Mouse (Mus musculus) limb, embryonic 11.5 days (tissue): ENCODE measurements around the gene Hoxc13. TPM values are rescaled to one million over a fixed set of nuclear protein-coding genes. Genes with fewer than 3 reads are reported as not detected.

Experiments used
- ATAC-seq: fragments of 200-750 bp; cut with Nextera tagmentation; 2 replicates; pipeline ENCODE4 v1.8.0; 2017; ENCODE audit warnings: low read depth; ENCODE audit not compliant: insufficient number of reproducible peaks, low FRiP score, low TSS enrichment
- DNase-seq: peaks from one replicate; pipeline ENCODE4 v3.0.0-alpha.2; 2015; ENCODE audit warnings: low spot score
- H3K27ac ChIP-seq: fragments of 300-500 bp; sonication (generic); replicated peaks from 2 replicates; pipeline ENCODE4 v1.5.1; 2014; ENCODE audit warnings: low read depth, mild to moderate bottlenecking, low read length
- H3K27me3 ChIP-seq: fragments of 300-500 bp; sonication (generic); 2 replicates; pipeline ENCODE4 v1.6.1; 2014; ENCODE audit warnings: mild to moderate bottlenecking, low read length, mixed read lengths; ENCODE audit not compliant: control insufficient read depth, insufficient read depth
- H3K36me3 ChIP-seq: fragments of 300-500 bp; sonication (generic); 2 replicates; pipeline ENCODE4 v1.6.1; 2014; ENCODE audit warnings: mild to moderate bottlenecking, low read length, moderate library complexity, mixed read lengths; ENCODE audit not compliant: control insufficient read depth, insufficient read depth
- H3K4me1 ChIP-seq: fragments of 300-500 bp; sonication (generic); 2 replicates; pipeline ENCODE4 v1.6.1; 2014; ENCODE audit warnings: low read length, mixed read lengths; ENCODE audit not compliant: control insufficient read depth, insufficient read depth
- H3K4me2 ChIP-seq: fragments of 300-500 bp; sonication (generic); 2 replicates; pipeline ENCODE4 v1.6.1; 2014; ENCODE audit warnings: low read depth, mild to moderate bottlenecking, moderate library complexity; ENCODE audit not compliant: severe bottlenecking
- H3K4me3 ChIP-seq: fragments of 300-500 bp; sonication (generic); 2 replicates; pipeline ENCODE4 v1.5.1; 2014; ENCODE audit warnings: low read depth, low read length
- H3K9ac ChIP-seq: fragments of 300-500 bp; sonication (generic); 2 replicates; pipeline ENCODE4 v1.6.1; 2014; ENCODE audit warnings: mild to moderate bottlenecking, low read length
- H3K9me3 ChIP-seq: fragments of 300-500 bp; sonication (generic); 2 replicates; pipeline ENCODE4 v1.6.1; 2016; ENCODE audit warnings: low read length; ENCODE audit not compliant: control insufficient read depth
- WGBS: fragments of 180-500 bp; shearing (Covaris S2); extraction: QIAGEN DNeasy Blood & Tissue Kit; methylation state at CpG from one replicate; pipeline ENCODE4 v1.1.7; 2014; 5-methylcytosine and 5-hydroxymethylcytosine counted together
- polyA plus RNA-seq: library from polyadenylated mRNA; unstranded; fragments of >200 nt; fragmentation: Nextera tagmentation; extraction: Ambion mirVana; gene quantifications from 2 replicates; pipeline ENCODE4 v1.2.1, GENCODE M21; 2014

Gene Hoxc13
- polyA plus RNA-seq, 1 experiment from 2014 or later: 2.4 TPM

GRCm38 (mm10) chr15:102931706-102932358, 10.9 kb downstream of the Hoxc13 start:
- ATAC-seq: no peak; the same call in 1 of the 2 replicates
- H3K9ac ChIP-seq: no peak overlapping the region
- H3K27me3 ChIP-seq: peaks cover 100% of the 10 kb centered on the region
- H3K4me1 ChIP-seq: no peaks in the 10 kb centered on the region
- 1% methylated on average over 23 of the region's 23 CpGs for WGBS
- H3K4me2 ChIP-seq: no peak overlapping the region
- no peaks in the 10 kb centered on the region for H3K36me3 ChIP-seq
- no peak overlapping the region for H3K27ac ChIP-seq
- no peaks in the 10 kb centered on the region for H3K9me3 ChIP-seq
- H3K4me3 ChIP-seq: no peak overlapping the region
- DNase-seq: peak; percentile 68

DNA sequence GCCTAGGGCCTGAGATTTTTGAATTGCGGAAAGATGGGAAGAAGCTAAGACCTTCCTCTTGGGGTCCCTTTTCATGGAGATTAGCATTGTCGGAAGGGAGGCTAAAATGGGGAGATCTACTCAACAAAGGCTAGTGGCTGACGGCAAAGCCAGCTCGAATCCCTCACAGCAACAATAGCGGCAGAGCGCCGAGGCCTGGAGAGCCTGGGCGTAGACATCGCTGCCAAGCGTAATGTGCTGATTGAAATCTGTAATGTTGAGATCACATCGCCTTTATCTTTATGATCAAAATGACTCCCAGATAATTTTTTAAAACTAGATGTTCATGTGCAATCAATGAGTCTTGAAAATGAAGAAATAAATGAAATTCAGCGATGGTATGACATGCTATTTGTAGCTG, 13.5 kb downstream of the Hoxc13 start:
- DNase-seq: peak; percentile 59
- no peak overlapping the region for H3K9ac ChIP-seq

GRCm38 (mm10) chr15:102934897-102935296, 14.0 kb downstream of the Hoxc13 start:
- ATAC-seq (no peak), DNase-seq (peak; percentile 75)
- no peak overlapping the region for H3K4me3 ChIP-seq
- H3K9ac ChIP-seq: no peak overlapping the region
- no peak overlapping the region for H3K4me2 ChIP-seq
- no peak overlapping the region for H3K27ac ChIP-seq
- H3K36me3 ChIP-seq: no peaks in the 10 kb centered on the region
- no peaks in the 10 kb centered on the region for H3K9me3 ChIP-seq
- H3K27me3 ChIP-seq: peaks cover 100% of the 10 kb centered on the region
- peaks cover 8% of the 10 kb centered on the region; the same call in 1 of the 2 replicates for H3K4me1 ChIP-seq
- WGBS: 0% methylated on average over 27 of the region's 27 CpGs

More for the DNA sequence above, 13.5 kb downstream of the Hoxc13 start:
- Histone ChIP-seq H3K4me2 (no peak overlapping the region), H3K27ac (no peak overlapping the region), H3K4me3 (no peak overlapping the region), H3K36me3 (no peaks in the 10 kb centered on the region), H3K4me1 (peaks cover 4% of the 10 kb centered on the region; the same call in 1 of the 2 replicates), H3K9me3 (no peaks in the 10 kb centered on the region), H3K27me3 (peaks cover 100% of the 10 kb centered on the region)
- 2% methylated on average over 12 of the region's 12 CpGs for WGBS
- ATAC-seq: no peak

DNA sequence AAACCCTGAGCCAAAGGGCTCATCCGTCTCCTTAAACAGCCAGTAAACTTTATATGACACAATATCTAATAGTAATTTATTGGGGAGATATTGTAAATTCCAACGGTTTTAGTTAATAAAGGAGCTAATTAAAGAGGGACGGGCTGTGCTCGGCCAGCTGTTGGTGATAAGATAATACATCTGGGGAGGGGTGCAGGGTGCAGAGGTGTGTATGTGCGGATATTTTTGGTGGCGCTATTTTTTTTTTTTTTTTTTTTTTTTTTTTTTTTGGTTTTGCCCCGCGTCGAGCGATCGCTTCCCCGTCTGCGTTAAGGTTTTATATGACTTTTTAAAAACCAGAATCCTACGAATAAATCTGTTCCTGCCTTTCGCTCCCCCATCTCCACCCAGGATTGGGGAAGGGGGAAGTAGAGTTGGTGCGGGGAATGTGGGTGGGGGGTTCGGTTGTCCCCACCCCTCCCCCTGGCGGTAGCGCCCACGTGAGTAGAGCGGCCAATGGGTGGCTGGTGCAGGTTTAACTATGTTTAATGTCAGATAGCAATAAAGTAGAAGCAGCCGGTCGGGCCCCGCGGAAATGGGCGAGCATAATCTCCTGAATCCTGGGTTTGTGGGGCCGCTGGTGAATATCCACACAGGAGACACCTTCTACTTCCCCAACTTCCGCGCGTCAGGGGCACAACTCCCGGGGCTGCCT, 15.5 kb downstream of the Hoxc13 start, which contains the start of gene Hoxc12:
TSS of gene Hoxc12 (plus strand) at position 479 of the 694 bp plus-strand sequence.
- Histone ChIP-seq H3K4me1 (peaks cover 10% of the 10 kb centered on the region; the same call in 1 of the 2 replicates), H3K27ac (no peak within 1 kb of the TSS), H3K9ac (no peak within 1 kb of the TSS), H3K9me3 (no peaks in the 10 kb centered on the region), H3K27me3 (peaks cover 100% of the 10 kb centered on the region), H3K36me3 (no peaks in the 10 kb centered on the region), H3K4me3 (peak within 1 kb of the TSS; percentile 4), H3K4me2 (peak within 1 kb of the TSS; percentile 22)
- ATAC-seq: no peak
- DNase-seq: no peak
- under 1% methylated on average over 31 of the region's 31 CpGs for WGBS

- Histone ChIP-seq H3K4me2 (peak overlapping the region; percentile 22), H3K9me3 (no peaks in the 10 kb centered on the region), H3K27ac (no peak overlapping the region), H3K4me3 (peak overlapping the region; percentile 4), H3K9ac (no peak overlapping the region), H3K36me3 (no peaks in the 10 kb centered on the region), H3K4me1 (peaks cover 10% of the 10 kb centered on the region; the same call in 1 of the 2 replicates), H3K27me3 (peaks cover 98% of the 10 kb centered on the region)
- no peak for ATAC-seq
- peak; percentile 69 for DNase-seq
- WGBS: under 1% methylated on average over 50 of the region's 50 CpGs
Observed at GRCm38 (mm10) chr15:102937036-102937666, 16.2 kb downstream of the Hoxc13 start.

- Histone ChIP-seq H3K27ac (0 out of 2 replicates have a peak overlapping the region, but pooled peaks have one; percentile 30), H3K4me1 (peaks cover 10% of the 10 kb centered on the region), H3K4me2 (peak overlapping the region; percentile 45), H3K4me3 (no peak overlapping the region; the same call in 1 of the 2 replicates), H3K9ac (peak overlapping the region; percentile 47; the same call in 1 of the 2 replicates), H3K36me3 (no peaks in the 10 kb centered on the region), H3K27me3 (peaks cover 88% of the 10 kb centered on the region), H3K9me3 (no peaks in the 10 kb centered on the region)
- DNase-seq (no peak), ATAC-seq (no peak)
- WGBS: under 1% methylated on average over 34 of the region's 34 CpGs
Observed at GRCm38 (mm10) chr15:102939256-102940155, 18.6 kb downstream of the Hoxc13 start.

- Histone ChIP-seq H3K27me3 (peaks cover 78% of the 10 kb centered on the region), H3K4me1 (peaks cover 10% of the 10 kb centered on the region), H3K4me2 (peak overlapping the region; percentile 59), H3K9ac (peak overlapping the region; percentile 63), H3K9me3 (no peaks in the 10 kb centered on the region), H3K4me3 (peak overlapping the region; percentile 33), H3K36me3 (no peaks in the 10 kb centered on the region), H3K27ac (no peak overlapping the region)
- WGBS: under 1% methylated on average over 46 of the region's 53 CpGs
- peak; percentile 74 for DNase-seq
- ATAC-seq: no peak
Observed at GRCm38 (mm10) chr15:102942739-102943467, 22.0 kb downstream of the Hoxc13 start.
